ENCODE assay signal across 11 mouse cellular contexts in the genomic region with DNA sequence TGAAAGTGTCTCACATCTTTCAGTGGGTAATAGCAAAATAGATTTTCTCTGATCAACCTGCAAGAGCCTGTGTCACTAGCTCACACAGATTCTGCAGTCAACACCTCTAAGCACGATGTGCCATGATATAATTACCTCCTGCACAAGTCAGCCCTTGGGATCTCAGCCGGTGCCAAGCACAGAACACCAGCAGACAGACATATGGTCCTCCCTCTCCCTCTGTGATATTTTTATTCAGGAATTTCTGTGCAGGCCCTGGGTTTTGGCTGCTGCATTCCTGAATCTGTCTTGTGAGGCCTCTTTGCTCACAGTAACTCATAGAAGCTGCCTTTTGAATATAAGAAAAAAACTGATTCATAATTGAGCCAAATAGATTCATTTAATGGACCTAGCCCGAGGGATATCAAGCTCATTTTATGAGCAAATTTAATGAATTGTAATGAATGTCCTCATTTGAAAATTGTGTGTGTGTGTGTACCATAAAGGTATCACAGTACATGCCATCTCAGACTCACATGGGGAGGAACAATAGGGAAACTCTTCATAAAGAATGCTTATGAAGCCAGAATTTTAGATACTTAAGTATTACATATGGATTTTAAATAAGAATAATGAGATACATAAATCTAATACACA.
DNase-seq lines count a peak whose midpoint lies in the region; ATAC-seq and TF ChIP-seq lines count a peak whose summit lies in the region.
"Had no signal": no experiment of that assay in that cellular context is flagged by ENCODE, and none has a peak within 500 bp of the region (broad histone marks: within the 10 kb centered on the region; RNA-seq: fewer than 3 reads in every experiment).

No protein-coding gene starts in this region.

- H3K4me2 ChIP-seq in hindbrain, embryonic 12.5 days (replicated peaks): no peak overlapping the region
- no peak overlapping the region for H3K4me2 ChIP-seq in liver, postnatal 0 days (ENCODE audit: low read depth, low read length)
- H3K4me2 ChIP-seq: lung, embryonic 14.5 days had no signal

- H3K27ac ChIP-seq in hindbrain, embryonic 12.5 days: no peak overlapping the region
- H3K27ac ChIP-seq in hindbrain, embryonic 10.5 days: no peak overlapping the region
- H3K27ac ChIP-seq in liver, postnatal 0 days (ENCODE audit: low read depth): no peak overlapping the region

- no peak for DNase-seq in hindbrain, embryonic 10.5 days (ENCODE audit: low spot score)
- peak; percentile 72 to 89 for DNase-seq in frontal cortex, postnatal 36 days (ENCODE audit: low spot score in 2 of 2)
- DNase-seq in layer of hippocampus, postnatal 10 days (ENCODE audit: low spot score in 2 of 2): peak; percentile 9 to 17
- DNase-seq in right cerebral cortex, postnatal 25 days: peak; percentile 72
- DNase-seq in liver, postnatal 0 days: no peak
- no peak for DNase-seq in retina, embryonic 14.5 days (ENCODE audit: low spot score)
- DNase-seq in adrenal gland, postnatal 25 days: no peak
- DNase-seq: kidney, postnatal 10 days; lung, embryonic 14.5 days; thymus, postnatal 25 days had no signal

- 49% methylated on average over 3 of the region's 3 CpGs for WGBS in hindbrain, embryonic 12.5 days
- 78% methylated on average over 3 of the region's 3 CpGs for WGBS in hindbrain, embryonic 10.5 days
- WGBS in liver, postnatal 0 days (ENCODE audit: insufficient replicate concordance): 75% methylated on average over 3 of the region's 3 CpGs

- no peak overlapping the region for H3K9ac ChIP-seq in hindbrain, embryonic 12.5 days
- no peak overlapping the region for H3K9ac ChIP-seq in liver, postnatal 0 days (replicated peaks)
- H3K9ac ChIP-seq: lung, embryonic 14.5 days had no signal

- TF ChIP-seq CTCF in liver, postnatal 0 days (IDR thresholded peaks at IDR 0.05; ENCODE audit: low read depth): no peak

- 0 out of 2 replicates have a peak, but pooled peaks have one; percentile 40 for ATAC-seq in hindbrain, embryonic 12.5 days (ENCODE audit: low FRiP score)
- ATAC-seq in liver, postnatal 0 days: no peak

- H3K27me3 ChIP-seq in hindbrain, embryonic 12.5 days: no peaks in the 10 kb centered on the region
- H3K27me3 ChIP-seq in hindbrain, embryonic 10.5 days (ENCODE audit: insufficient read depth, poor library complexity, severe bottlenecking): no peaks in the 10 kb centered on the region
- H3K27me3 ChIP-seq in liver, postnatal 0 days (ENCODE audit: insufficient read depth, low read length): no peaks in the 10 kb centered on the region

- no peaks in the 10 kb centered on the region for H3K9me3 ChIP-seq in hindbrain, embryonic 12.5 days (replicated peaks)
- H3K9me3 ChIP-seq in hindbrain, embryonic 10.5 days: no peaks in the 10 kb centered on the region
- no peaks in the 10 kb centered on the region for H3K9me3 ChIP-seq in liver, postnatal 0 days (ENCODE audit: low read length)

- no peak for TF ChIP-seq EP300 in liver, postnatal 0 days (IDR thresholded peaks at IDR 0.05; ENCODE audit: low read depth)

- no peaks in the 10 kb centered on the region for H3K4me1 ChIP-seq in hindbrain, embryonic 12.5 days
- no peaks in the 10 kb centered on the region for H3K4me1 ChIP-seq in hindbrain, embryonic 10.5 days (replicated peaks)
- H3K4me1 ChIP-seq in liver, postnatal 0 days (ENCODE audit: insufficient read depth): no peaks in the 10 kb centered on the region

- no peak overlapping the region for H3K4me3 ChIP-seq in hindbrain, embryonic 12.5 days
- H3K4me3 ChIP-seq in hindbrain, embryonic 10.5 days: no peak overlapping the region
- H3K4me3 ChIP-seq in liver, postnatal 0 days (ENCODE audit: low read depth, low read length): no peak overlapping the region

- no peaks in the 10 kb centered on the region for H3K36me3 ChIP-seq in hindbrain, embryonic 12.5 days
- H3K36me3 ChIP-seq in hindbrain, embryonic 10.5 days: no peaks in the 10 kb centered on the region
- no peaks in the 10 kb centered on the region for H3K36me3 ChIP-seq in liver, postnatal 0 days (replicated peaks; ENCODE audit: insufficient read depth, low read length)

Comparison
In these comparisons a context has a peak if more than half of its experiments do, and no peak if none do; other contexts are left out.
1. DNase-seq: peak in frontal cortex, postnatal 36 days (2 of 2), layer of hippocampus, postnatal 10 days (2 of 2) and right cerebral cortex, postnatal 25 days (single experiment); none in hindbrain, embryonic 10.5 days (single experiment), liver, postnatal 0 days (single experiment), retina, embryonic 14.5 days (single experiment) and adrenal gland, postnatal 25 days (single experiment).